Mouse (Mus musculus): Measurements from ENCODE around the gene Slc16a1. TPM values are rescaled to one million over a fixed set of nuclear protein-coding genes. Genes with fewer than 3 reads are reported as not detected.

The Slc16a1 gene
- polyA plus RNA-seq, 1 experiment from 2014 or later = 45.6 TPM

GRCm38 (mm10) chr3:104615216-104615615, 23.3 kb upstream of the Slc16a1 start:
- Histone ChIP-seq H3K27me3 (no peaks in the 10 kb centered on the region), H3K36me3 (no peaks in the 10 kb centered on the region), H3K9me3 (no peaks in the 10 kb centered on the region), H3K4me2 (no peak overlapping the region), H3K9ac (no peak overlapping the region), H3K4me1 (peaks cover 4% of the 10 kb centered on the region; the same call in 1 of the 2 replicates), H3K4me3 (no peak overlapping the region), H3K27ac (no peak overlapping the region)
- no peak for ATAC-seq (ENCODE audit: insufficient number of reproducible peaks, low FRiP score, low TSS enrichment, low read depth)
- 74% methylated on average over 2 of the region's 2 CpGs for WGBS

DNA sequence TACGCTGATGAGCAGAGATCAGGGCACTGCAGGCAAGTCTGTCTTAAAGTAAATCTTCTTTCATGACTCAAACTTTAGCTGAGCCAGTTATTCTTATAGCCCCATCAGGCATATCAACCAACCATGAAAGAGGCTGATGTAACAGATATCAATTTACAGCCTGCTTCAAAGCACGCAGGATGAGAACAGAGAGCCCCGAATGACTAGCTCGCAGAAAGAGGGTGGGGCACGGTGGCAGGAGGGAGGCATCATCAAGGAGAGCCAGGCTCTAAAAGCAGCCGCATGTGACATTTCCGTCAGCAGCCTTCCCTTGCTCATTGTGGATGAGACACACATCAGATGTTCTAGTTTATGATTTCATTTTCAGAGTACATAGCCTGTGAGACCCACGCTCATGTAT, 22.3 kb upstream of the Slc16a1 start:
- ATAC-seq (ENCODE audit: insufficient number of reproducible peaks, low FRiP score, low TSS enrichment, low read depth) = no peak

GRCm38 (mm10) chr3:104621841-104622240, 16.6 kb upstream of the Slc16a1 start:
- no peak overlapping the region for H3K9ac ChIP-seq
- no peaks in the 10 kb centered on the region for H3K27me3 ChIP-seq
- no peak overlapping the region for H3K4me3 ChIP-seq
- no peaks in the 10 kb centered on the region for H3K36me3 ChIP-seq
- no peaks in the 10 kb centered on the region for H3K9me3 ChIP-seq
- no peak for ATAC-seq (ENCODE audit: insufficient number of reproducible peaks, low FRiP score, low TSS enrichment, low read depth)
- no peak overlapping the region for H3K27ac ChIP-seq
- H3K4me1 ChIP-seq = no peaks in the 10 kb centered on the region
- no peak overlapping the region for H3K4me2 ChIP-seq
- 40% methylated on average over 1 of the region's 1 CpGs for whole genome bisulfite sequencing

More for the DNA sequence above, 22.3 kb upstream of the Slc16a1 start:
- H3K27me3 ChIP-seq = no peaks in the 10 kb centered on the region
- no peak overlapping the region for H3K4me2 ChIP-seq
- no peaks in the 10 kb centered on the region for H3K9me3 ChIP-seq
- WGBS = 20% methylated on average over 8 of the region's 8 CpGs
- peaks cover 4% of the 10 kb centered on the region; the same call in 1 of the 2 replicates for H3K4me1 ChIP-seq
- no peaks in the 10 kb centered on the region for H3K36me3 ChIP-seq
- H3K9ac ChIP-seq = no peak overlapping the region
- H3K4me3 ChIP-seq = no peak overlapping the region
- H3K27ac ChIP-seq = no peak overlapping the region

GRCm38 (mm10) chr3:104629810-104630209, 8.7 kb upstream of the Slc16a1 start:
- ATAC-seq (ENCODE audit: insufficient number of reproducible peaks, low FRiP score, low TSS enrichment, low read depth) = no peak
- Histone ChIP-seq H3K36me3 (no peaks in the 10 kb centered on the region), H3K4me1 (no peaks in the 10 kb centered on the region), H3K4me3 (no peak overlapping the region), H3K27me3 (no peaks in the 10 kb centered on the region), H3K4me2 (no peak overlapping the region), H3K27ac (no peak overlapping the region), H3K9ac (no peak overlapping the region), H3K9me3 (no peaks in the 10 kb centered on the region)
- 66% methylated on average over 2 of the region's 2 CpGs for WGBS

GRCm38 (mm10) chr3:104630941-104631340, 7.5 kb upstream of the Slc16a1 start:
- H3K4me1 ChIP-seq = no peaks in the 10 kb centered on the region
- H3K9ac ChIP-seq = no peak overlapping the region
- 72% methylated on average over 2 of the region's 2 CpGs for WGBS
- H3K27ac ChIP-seq = no peak overlapping the region
- H3K9me3 ChIP-seq = no peaks in the 10 kb centered on the region
- no peak for ATAC-seq (ENCODE audit: insufficient number of reproducible peaks, low FRiP score, low TSS enrichment, low read depth)
- no peak overlapping the region for H3K4me3 ChIP-seq
- no peaks in the 10 kb centered on the region for H3K27me3 ChIP-seq
- H3K36me3 ChIP-seq = no peaks in the 10 kb centered on the region
- H3K4me2 ChIP-seq = no peak overlapping the region

- Histone ChIP-seq H3K4me2 (no peak overlapping the region), H3K4me1 (no peaks in the 10 kb centered on the region), H3K4me3 (no peak overlapping the region), H3K36me3 (no peaks in the 10 kb centered on the region), H3K9ac (no peak overlapping the region), H3K27me3 (no peaks in the 10 kb centered on the region), H3K9me3 (no peaks in the 10 kb centered on the region), H3K27ac (no peak overlapping the region)
- no peak for ATAC-seq (ENCODE audit: insufficient number of reproducible peaks, low FRiP score, low TSS enrichment, low read depth)
- WGBS = 51% methylated on average over 4 of the region's 4 CpGs
Observed at GRCm38 (mm10) chr3:104632560-104633162, 5.8 kb upstream of the Slc16a1 start.

GRCm38 (mm10) chr3:104636491-104636890, 2.0 kb upstream of the Slc16a1 start:
- WGBS = 83% methylated on average over 2 of the region's 2 CpGs
- no peak overlapping the region for H3K9ac ChIP-seq
- H3K36me3 ChIP-seq = no peaks in the 10 kb centered on the region
- H3K4me2 ChIP-seq = no peak overlapping the region
- H3K9me3 ChIP-seq = no peaks in the 10 kb centered on the region
- H3K4me3 ChIP-seq = no peak overlapping the region
- ATAC-seq (ENCODE audit: insufficient number of reproducible peaks, low FRiP score, low TSS enrichment, low read depth) = no peak
- H3K4me1 ChIP-seq = peaks cover 3% of the 10 kb centered on the region; the same call in 1 of the 2 replicates
- H3K27me3 ChIP-seq = no peaks in the 10 kb centered on the region
- no peak overlapping the region for H3K27ac ChIP-seq

DNA sequence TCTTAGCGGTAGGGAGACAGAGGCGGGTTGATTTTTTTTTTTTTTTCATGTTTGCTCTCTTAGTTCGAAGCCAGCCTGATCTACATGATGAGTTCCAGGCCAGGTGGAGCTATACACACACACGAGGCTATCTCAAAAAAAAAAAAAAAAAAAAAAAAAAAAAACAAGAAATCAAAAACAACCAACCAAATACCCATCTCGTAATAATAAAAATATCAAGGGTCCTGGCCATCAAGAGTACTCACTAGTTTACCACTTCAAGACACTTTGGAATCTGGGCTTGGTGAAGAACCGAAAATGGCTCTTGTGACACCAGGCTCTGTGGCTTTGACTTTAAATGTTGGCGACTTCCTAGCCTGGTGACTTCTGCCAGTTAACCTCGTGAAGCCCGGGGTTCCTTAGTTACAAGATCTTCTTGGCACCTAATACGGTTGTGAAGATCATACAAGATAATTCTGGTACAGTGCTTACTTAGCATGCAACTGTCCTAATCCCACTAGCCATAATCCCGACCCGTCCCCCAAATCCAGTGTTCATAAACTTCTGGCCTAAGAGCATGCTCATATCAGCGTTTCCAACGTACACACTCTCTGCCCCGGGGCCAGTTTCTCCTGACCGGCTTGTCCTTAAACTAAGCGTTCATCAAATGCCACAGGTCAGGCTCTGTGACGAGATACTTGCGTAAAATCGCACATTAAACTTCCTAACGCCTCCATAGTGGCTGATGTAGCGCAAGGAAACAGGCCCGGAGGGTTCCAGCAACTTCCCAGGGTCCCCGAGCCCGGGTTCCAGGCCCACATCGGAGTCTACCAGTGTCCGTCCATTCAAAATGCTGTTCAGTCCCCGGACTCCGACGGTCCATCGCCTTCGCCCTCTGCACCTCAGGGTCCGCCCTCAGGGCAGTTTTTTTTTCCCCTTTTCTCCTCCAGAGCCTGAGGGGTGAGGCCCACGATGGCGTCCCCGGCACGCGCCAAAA, 753 bp upstream of the Slc16a1 start:
- peak overlapping the region; percentile 81 for H3K27ac ChIP-seq
- peak overlapping the region; percentile 71 for H3K9ac ChIP-seq
- peak; percentile 46; the same call in 1 of the 2 replicates for ATAC-seq (ENCODE audit: insufficient number of reproducible peaks, low FRiP score, low TSS enrichment, low read depth)

DNA sequence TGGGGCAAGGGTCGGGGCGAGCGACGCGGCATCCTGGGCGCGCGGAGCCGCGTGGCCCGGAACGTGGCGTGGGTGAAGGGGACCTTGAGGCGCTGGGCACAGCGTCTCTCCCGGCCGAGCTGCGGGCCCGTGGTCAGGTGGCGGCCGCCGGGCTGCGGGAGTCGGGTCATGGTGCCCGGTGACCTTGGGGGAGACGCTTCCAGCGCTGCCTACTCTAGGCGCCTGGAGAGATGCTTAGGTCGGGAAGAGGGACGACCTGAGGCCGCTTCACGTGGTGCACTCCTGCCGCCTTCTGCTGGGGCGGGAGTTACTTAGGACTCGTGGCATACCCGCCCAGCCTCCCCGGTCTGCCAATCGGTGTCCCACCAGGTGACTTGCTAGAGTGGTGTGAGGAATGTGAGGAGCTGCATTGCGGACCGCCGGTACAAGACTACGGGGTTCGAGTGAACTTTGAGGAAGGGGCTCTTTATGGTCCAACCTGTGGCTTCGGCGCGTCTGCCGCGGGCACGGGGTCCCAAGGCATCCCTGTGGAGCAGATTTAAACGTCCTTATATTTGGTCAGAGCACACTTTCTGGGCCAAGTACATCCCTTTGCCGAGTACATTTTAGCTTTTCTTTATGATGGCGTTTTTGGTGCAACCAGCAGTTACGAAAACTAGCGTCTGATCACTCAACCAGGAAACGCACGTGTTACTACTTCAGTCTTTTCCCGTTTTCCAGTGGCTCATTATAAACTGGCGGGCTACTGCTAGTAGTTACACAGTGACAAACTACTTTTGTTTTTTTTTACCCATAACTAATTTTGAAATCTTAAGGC, 672 bp downstream of the Slc16a1 start:
- Histone ChIP-seq H3K4me1 (peaks cover 3% of the 10 kb centered on the region; the same call in 1 of the 2 replicates), H3K36me3 (no peaks in the 10 kb centered on the region), H3K4me3 (peak overlapping the region; percentile 91), H3K9me3 (no peaks in the 10 kb centered on the region), H3K27ac (peak overlapping the region; percentile 81), H3K4me2 (peak overlapping the region; percentile 92), H3K27me3 (no peaks in the 10 kb centered on the region), H3K9ac (peak overlapping the region; percentile 71)
- under 1% methylated on average over 56 of the region's 58 CpGs for WGBS
- ATAC-seq (ENCODE audit: insufficient number of reproducible peaks, low FRiP score, low TSS enrichment, low read depth) = peak; percentile 40; the same call in 1 of the 2 replicates

More for the DNA sequence above, 753 bp upstream of the Slc16a1 start:
- Histone ChIP-seq H3K27me3 (no peaks in the 10 kb centered on the region), H3K4me1 (peaks cover 3% of the 10 kb centered on the region; the same call in 1 of the 2 replicates), H3K9me3 (no peaks in the 10 kb centered on the region), H3K36me3 (no peaks in the 10 kb centered on the region), H3K4me3 (peak overlapping the region; percentile 91), H3K4me2 (peak overlapping the region; percentile 92)
- WGBS = 12% methylated on average over 38 of the region's 38 CpGs

DNA sequence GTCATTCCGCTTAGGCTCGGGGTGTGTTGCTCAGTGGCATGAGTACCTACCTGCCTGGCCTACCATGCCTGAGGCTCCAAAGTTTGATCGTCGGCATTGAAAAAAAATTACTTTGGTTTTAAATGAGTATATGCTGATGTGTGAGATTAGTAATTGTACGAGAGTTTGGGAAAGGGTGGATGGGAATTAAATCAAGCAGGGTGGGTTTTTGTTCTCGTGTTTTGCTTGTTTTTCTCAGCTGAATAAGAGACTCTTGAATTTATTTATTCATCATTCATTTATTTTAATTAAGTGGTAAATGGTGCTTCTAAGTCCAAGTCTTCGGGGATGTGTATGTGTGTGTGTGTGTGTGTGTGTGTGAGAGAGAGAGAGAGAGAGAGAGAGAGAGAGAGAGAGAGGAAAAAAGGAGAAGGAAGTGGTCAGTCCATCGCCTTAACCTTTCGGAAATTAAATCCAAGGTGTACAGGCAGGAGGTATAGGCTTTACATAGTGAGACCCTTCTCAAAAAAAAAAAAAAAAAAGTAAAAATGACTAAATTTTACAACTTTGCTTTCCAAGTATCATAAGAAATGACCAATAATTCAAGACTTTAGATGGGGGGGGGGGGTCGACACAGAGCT, 1.4 kb downstream of the Slc16a1 start:
- 20% methylated on average over 10 of the region's 10 CpGs for WGBS
- peaks cover 3% of the 10 kb centered on the region; the same call in 1 of the 2 replicates for H3K4me1 ChIP-seq
- peak overlapping the region; percentile 71; the same call in 1 of the 2 replicates for H3K9ac ChIP-seq
- H3K27me3 ChIP-seq = no peaks in the 10 kb centered on the region
- no peak overlapping the region for H3K27ac ChIP-seq
- no peaks in the 10 kb centered on the region for H3K9me3 ChIP-seq
- H3K36me3 ChIP-seq = no peaks in the 10 kb centered on the region
- peak overlapping the region; percentile 92 for H3K4me2 ChIP-seq
- H3K4me3 ChIP-seq = peak overlapping the region; percentile 91
- no peak for ATAC-seq (ENCODE audit: insufficient number of reproducible peaks, low FRiP score, low TSS enrichment, low read depth)

DNA sequence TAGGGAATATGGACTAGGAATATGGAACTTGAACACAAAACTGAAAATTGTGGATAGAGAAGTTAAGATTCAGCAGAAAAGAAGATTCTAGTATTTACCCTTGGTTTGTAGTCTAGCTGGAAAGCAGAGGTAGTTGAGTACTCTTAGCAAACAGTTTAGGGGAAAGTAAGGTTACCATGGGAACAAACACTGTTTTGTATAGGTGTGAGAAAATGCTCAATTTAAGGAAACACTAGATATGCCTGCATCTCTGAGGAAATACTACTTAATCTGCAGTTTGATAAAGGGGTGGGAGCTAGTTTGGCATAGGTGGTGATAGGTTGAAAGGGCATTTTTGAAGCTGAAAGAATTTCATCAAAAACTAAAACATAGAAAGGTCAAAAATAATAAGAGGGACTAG, 2.4 kb downstream of the Slc16a1 start:
- no peak for ATAC-seq (ENCODE audit: insufficient number of reproducible peaks, low FRiP score, low TSS enrichment, low read depth)
- Histone ChIP-seq H3K4me3 (no peak overlapping the region), H3K9ac (no peak overlapping the region)

More for the DNA sequence above, 2.4 kb downstream of the Slc16a1 start:
- Histone ChIP-seq H3K9me3 (no peaks in the 10 kb centered on the region), H3K27ac (no peak overlapping the region), H3K4me1 (peaks cover 3% of the 10 kb centered on the region; the same call in 1 of the 2 replicates), H3K27me3 (no peaks in the 10 kb centered on the region), H3K4me2 (no peak overlapping the region), H3K36me3 (no peaks in the 10 kb centered on the region)
